Mouse (Mus musculus) lung, postnatal 25 days (tissue): ENCODE measurements at regions not wholly inside any gene's neighbourhood (a gene's known extent, or its start where the extent isn't known, plus 50 kb on each side); places are given as distances from the start of the nearest gene placed in this dataset.
A peak's percentile ranks its signal among the peaks of the same experiment; 100 is the strongest.

Source experiments
- DNase-seq: peaks from one replicate; pipeline ENCODE4 v3.0.0; 2022; ENCODE audit warnings: low spot score

- DNase-seq: no peak
Observed at GRCm38 (mm10) chr17:45822427-45822826, 88.8 kb upstream of the 1600014C23Rik start.

GRCm38 (mm10) chr17:45821356-45821755, 87.7 kb upstream of the 1600014C23Rik start:
- no peak for DNase-seq

- DNase-seq: no peak
Observed at GRCm38 (mm10) chr17:45819143-45819542, 85.5 kb upstream of the 1600014C23Rik start.

- no peak for DNase-seq
Observed at GRCm38 (mm10) chr17:45816566-45816965, 82.9 kb upstream of the 1600014C23Rik start.

- DNase-seq: peak; percentile 8
Observed at GRCm38 (mm10) chr17:45815833-45816232, 82.2 kb upstream of the 1600014C23Rik start.

GRCm38 (mm10) chr17:45815341-45815740, 81.7 kb upstream of the 1600014C23Rik start:
- no peak for DNase-seq

- DNase-seq: no peak
Observed at GRCm38 (mm10) chr17:45814586-45814985, 80.9 kb upstream of the 1600014C23Rik start.

GRCm38 (mm10) chr17:45813956-45814355, 80.3 kb upstream of the 1600014C23Rik start:
- no peak for DNase-seq

GRCm38 (mm10) chr17:45812289-45812955, 78.8 kb upstream of the 1600014C23Rik start:
- no peak for DNase-seq

- no peak for DNase-seq
Observed at GRCm38 (mm10) chr17:45811632-45812221, 78.1 kb upstream of the 1600014C23Rik start.

GRCm38 (mm10) chr17:45809728-45810127, 76.1 kb upstream of the 1600014C23Rik start:
- DNase-seq: no peak

- DNase-seq: peak; percentile 11
Observed at GRCm38 (mm10) chr17:45808374-45808773, 74.7 kb upstream of the 1600014C23Rik start.

GRCm38 (mm10) chr17:45807452-45807851, 73.8 kb upstream of the 1600014C23Rik start:
- no peak for DNase-seq

GRCm38 (mm10) chr17:45806831-45807230, 73.2 kb upstream of the 1600014C23Rik start:
- DNase-seq: no peak

- no peak for DNase-seq
Observed at GRCm38 (mm10) chr17:45806430-45806829, 72.8 kb upstream of the 1600014C23Rik start.

- no peak for DNase-seq
Observed at GRCm38 (mm10) chr17:45805471-45806082, 71.9 kb upstream of the 1600014C23Rik start.

GRCm38 (mm10) chr17:45803331-45803730, 69.7 kb upstream of the 1600014C23Rik start:
- no peak for DNase-seq

- no peak for DNase-seq
Observed at GRCm38 (mm10) chr17:45802439-45802838, 68.8 kb upstream of the 1600014C23Rik start.

GRCm38 (mm10) chr17:45799725-45800124, 66.1 kb upstream of the 1600014C23Rik start:
- no peak for DNase-seq

- no peak for DNase-seq
Observed at GRCm38 (mm10) chr17:45798996-45799395, 65.4 kb upstream of the 1600014C23Rik start.

GRCm38 (mm10) chr17:45798456-45798855, 64.8 kb upstream of the 1600014C23Rik start:
- peak; percentile 61 for DNase-seq

GRCm38 (mm10) chr17:45797121-45797520, 63.5 kb upstream of the 1600014C23Rik start:
- no peak for DNase-seq

- no peak for DNase-seq
Observed at GRCm38 (mm10) chr17:45794926-45795325, 61.3 kb upstream of the 1600014C23Rik start.
